Mouse (Mus musculus) cortical plate, adult 2 months (tissue): Measurements from ENCODE around the gene Gm3047.
"Not testable (repeated sequence)": the region's sequence is repeated elsewhere in the genome, so short reads cannot be mapped to it uniquely, and the experiment has no call there.

Experiments used
- CTCF ChIP-seq: fragments of 200-500 bp; IDR thresholded peaks from 2 replicates; pipeline ENCODE4 v1.5.1; 2011; ENCODE audit warnings: mild to moderate bottlenecking, control low read depth, low read length; ENCODE audit not compliant: insufficient read depth; ENCODE audit errors: extremely low read depth
- POLR2A ChIP-seq: fragments of 200-500 bp; IDR thresholded peaks from 2 replicates; pipeline ENCODE4 v1.6.1; 2011; ENCODE audit warnings: mild to moderate bottlenecking, low read length, control low read depth; ENCODE audit not compliant: insufficient read depth; ENCODE audit errors: extremely low read depth

DNA sequence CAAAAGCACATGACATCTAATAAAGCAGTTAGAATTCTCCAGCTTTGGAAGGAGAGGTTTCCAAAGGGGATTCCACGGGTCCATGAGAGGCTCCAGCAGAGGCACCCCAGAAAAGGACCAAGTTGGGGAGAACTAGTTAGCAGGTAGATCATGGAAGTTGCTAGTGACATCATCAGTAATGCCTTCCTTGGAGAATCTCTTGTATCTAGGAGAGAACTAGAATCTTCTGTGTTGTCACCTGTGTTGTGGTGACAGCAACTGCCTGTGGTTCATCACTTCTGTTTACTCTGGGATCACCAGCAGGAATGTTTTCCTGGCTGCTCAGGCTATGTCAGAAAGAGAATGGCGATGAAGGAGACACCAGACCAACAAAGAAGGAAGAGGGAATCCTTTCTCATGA is at the start of gene Gm3047:
- TF ChIP-seq POLR2A, CTCF: not testable (repeated sequence)
